Mouse (Mus musculus): ENCODE data around the gene Mrvi1. TPM values are rescaled to one million over a fixed set of nuclear protein-coding genes. Genes with fewer than 3 reads are reported as not detected.

Gene Mrvi1
- polyA plus RNA-seq, 1 experiment from 2014 or later: 1.3 TPM

DNA sequence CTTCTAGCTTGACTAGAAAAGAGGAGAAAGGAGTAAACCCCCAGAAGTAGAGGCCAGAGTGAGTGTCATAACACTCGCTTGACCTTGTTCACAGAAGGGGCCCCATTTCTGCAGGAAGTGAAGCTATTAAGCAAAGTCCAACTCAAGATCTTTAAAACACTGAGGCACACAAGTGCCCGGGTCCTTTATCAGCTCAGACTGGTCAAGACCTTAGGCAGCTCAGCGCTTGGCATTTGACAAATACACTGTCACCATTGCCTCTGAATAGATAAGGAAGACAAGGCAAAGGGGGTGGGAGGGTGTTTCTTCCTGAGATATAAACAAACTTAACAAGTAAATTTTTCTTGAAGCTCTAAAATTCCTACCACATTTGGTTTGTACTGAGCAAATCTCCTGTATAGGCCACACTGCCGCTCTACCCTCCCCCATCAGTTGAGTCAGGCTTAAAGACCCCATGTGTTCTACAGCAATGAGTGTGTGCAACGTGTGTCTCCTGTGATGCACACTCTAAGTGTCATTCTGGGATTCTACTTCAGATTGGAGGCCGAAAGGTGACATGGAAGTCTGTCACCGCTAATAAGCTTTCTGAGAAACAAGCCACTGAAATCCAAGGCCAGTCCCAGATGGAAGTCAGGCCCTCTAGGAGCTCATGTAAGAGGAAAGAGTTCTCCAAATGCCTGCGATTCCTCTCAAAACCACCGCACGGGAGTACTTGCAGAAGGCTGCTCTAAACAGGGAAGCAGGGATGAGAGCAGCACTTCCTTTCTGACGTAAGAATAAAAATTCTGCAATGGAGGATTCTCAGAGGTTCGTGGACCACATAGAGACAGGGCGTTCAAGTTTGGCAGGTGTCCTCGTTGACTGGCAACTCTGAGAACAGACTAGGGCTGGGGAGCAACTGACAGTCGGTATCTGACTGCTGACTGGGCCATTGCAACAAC is 16.9 kb upstream of the Mrvi1 start:
- H3K27me3 ChIP-seq: no peaks in the 10 kb centered on the region
- H3K4me2 ChIP-seq (replicated peaks): no peak overlapping the region
- H3K36me3 ChIP-seq: no peaks in the 10 kb centered on the region
- ATAC-seq (ENCODE audit: low FRiP score): no peak
- H3K9me3 ChIP-seq (replicated peaks): no peaks in the 10 kb centered on the region
- no peak overlapping the region for H3K9ac ChIP-seq
- H3K4me1 ChIP-seq: no peaks in the 10 kb centered on the region
- no peak overlapping the region for H3K4me3 ChIP-seq
- no peak overlapping the region for H3K27ac ChIP-seq
- 87% methylated on average over 15 of the region's 15 CpGs for WGBS

DNA sequence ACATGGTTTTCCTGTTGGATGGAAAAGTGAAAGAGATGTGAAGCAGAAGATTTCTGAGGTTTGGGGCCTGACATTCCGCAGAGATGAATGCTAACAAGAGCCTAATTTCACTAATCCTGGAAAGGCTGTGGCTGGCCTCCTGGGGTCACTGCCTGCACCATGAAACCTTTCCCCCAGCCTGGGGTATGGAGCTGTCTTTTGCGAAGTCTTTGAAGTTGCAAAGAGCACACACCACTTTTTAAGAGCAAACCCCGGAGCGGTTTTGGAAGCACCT is 8.9 kb upstream of the Mrvi1 start:
- ATAC-seq (ENCODE audit: low FRiP score): no peak
- H3K9ac ChIP-seq: no peak overlapping the region
- H3K36me3 ChIP-seq: no peaks in the 10 kb centered on the region
- H3K27ac ChIP-seq: no peak overlapping the region
- WGBS: 50% methylated on average over 4 of the region's 4 CpGs
- H3K27me3 ChIP-seq: no peaks in the 10 kb centered on the region
- H3K4me1 ChIP-seq: no peaks in the 10 kb centered on the region
- H3K4me3 ChIP-seq: no peak overlapping the region
- no peaks in the 10 kb centered on the region for H3K9me3 ChIP-seq (replicated peaks)
- no peak overlapping the region for H3K4me2 ChIP-seq (replicated peaks)

DNA sequence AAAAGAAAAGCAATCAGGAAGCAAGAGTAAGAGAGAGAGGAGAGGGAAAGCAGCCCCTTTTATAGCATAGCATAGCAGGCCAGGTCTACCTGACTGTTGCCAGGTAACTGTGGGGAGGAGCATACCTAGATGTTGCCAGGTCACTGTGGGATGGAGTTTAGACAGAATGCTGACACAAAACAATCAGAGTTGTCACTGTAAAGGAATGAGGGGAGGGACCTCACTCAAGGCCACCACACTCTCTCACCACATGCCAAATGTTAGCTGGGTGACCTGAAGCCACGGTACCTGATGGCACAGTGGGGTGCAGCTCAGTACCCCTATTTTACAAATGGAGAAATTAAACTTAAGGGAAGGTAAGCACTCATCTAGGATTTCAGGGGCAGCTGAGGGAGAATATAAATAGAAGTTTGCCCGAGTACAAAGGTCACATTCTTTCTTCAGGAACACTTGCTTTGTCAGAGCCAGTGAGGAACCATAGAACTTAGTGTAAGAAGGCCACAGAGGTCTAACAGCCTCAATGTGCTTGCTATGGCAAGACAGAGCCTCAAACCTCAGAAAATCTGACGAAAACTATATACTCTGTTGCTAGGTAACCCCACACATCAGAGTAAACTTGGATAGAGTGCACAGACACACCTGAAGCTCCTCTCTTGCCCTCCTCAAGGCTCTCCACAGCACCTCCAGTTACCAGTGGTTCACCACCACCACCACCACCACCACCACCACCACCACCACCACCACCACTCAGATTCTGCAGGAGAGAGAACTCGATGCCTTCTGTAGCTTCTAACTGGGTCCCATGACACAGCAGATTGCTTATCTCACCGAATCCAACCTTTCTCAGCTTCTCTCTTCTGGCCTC is 8.3 kb upstream of the Mrvi1 start:
- 63% methylated on average over 5 of the region's 5 CpGs for WGBS
- Histone ChIP-seq H3K36me3 (no peaks in the 10 kb centered on the region), H3K4me3 (no peak overlapping the region), H3K9ac (no peak overlapping the region), H3K4me1 (no peaks in the 10 kb centered on the region), H3K4me2 (replicated peaks) (no peak overlapping the region), H3K27me3 (no peaks in the 10 kb centered on the region), H3K9me3 (replicated peaks) (no peaks in the 10 kb centered on the region), H3K27ac (no peak overlapping the region)
- ATAC-seq (ENCODE audit: low FRiP score): no peak

DNA sequence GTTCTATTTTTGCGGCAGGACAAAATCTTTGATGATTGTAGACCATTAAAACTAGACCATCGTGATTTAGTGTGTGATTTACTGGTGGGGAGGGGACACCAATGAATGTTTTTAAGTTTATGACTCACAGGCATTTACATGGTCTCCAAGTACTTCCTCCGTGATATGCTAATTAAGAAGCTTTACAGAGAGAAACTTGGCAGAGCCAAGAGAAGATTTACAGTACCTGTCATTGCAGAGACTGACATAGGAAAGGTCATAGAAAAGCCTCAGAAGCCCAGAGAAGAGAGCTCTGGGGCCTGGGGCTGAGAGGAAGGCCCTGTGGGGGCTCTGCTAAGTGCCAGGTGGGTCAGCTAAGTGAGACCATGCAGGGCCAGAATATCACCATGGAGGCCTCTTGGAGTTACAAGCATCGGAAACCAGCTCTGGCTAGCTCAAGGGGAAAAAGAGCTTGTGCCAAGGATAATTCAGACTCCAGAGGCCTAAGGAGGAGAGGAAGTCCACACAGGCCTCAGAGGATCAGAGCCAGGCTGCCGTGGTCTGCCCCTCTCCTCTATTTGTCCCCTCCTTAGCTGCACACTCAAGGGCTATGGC is 7.1 kb upstream of the Mrvi1 start:
- Histone ChIP-seq H3K27me3 (no peaks in the 10 kb centered on the region), H3K4me3 (no peak overlapping the region), H3K9ac (no peak overlapping the region), H3K36me3 (no peaks in the 10 kb centered on the region), H3K4me1 (no peaks in the 10 kb centered on the region), H3K27ac (no peak overlapping the region), H3K9me3 (replicated peaks) (no peaks in the 10 kb centered on the region), H3K4me2 (replicated peaks) (no peak overlapping the region)
- ATAC-seq (ENCODE audit: low FRiP score): no peak
- 88% methylated on average over 5 of the region's 5 CpGs for WGBS

DNA sequence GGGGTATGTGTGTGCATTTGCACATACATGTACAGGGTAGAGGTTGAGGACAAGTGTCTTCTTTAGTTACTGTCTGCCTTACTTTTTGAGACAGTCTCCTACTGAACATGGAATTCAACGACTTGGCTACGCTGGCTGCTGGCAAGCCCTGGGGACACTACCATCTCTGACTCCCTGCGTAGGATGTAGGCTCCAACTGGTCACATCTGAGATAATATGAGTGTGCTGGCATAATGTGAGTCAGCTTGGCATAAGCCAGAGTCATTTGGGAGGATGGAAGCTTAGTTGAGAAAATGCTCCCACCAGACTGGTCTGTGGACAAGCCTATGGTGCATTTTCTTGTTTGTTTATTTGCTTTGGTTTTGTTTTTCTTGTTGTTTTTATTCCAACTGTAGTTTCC is 5.8 kb upstream of the Mrvi1 start:
- Histone ChIP-seq H3K4me1 (no peaks in the 10 kb centered on the region), H3K27me3 (no peaks in the 10 kb centered on the region), H3K4me2 (replicated peaks) (no peak overlapping the region), H3K9me3 (replicated peaks) (no peaks in the 10 kb centered on the region), H3K9ac (no peak overlapping the region), H3K4me3 (no peak overlapping the region), H3K36me3 (no peaks in the 10 kb centered on the region), H3K27ac (no peak overlapping the region)
- WGBS: 95% methylated on average over 3 of the region's 3 CpGs
- no peak for ATAC-seq (ENCODE audit: low FRiP score)

DNA sequence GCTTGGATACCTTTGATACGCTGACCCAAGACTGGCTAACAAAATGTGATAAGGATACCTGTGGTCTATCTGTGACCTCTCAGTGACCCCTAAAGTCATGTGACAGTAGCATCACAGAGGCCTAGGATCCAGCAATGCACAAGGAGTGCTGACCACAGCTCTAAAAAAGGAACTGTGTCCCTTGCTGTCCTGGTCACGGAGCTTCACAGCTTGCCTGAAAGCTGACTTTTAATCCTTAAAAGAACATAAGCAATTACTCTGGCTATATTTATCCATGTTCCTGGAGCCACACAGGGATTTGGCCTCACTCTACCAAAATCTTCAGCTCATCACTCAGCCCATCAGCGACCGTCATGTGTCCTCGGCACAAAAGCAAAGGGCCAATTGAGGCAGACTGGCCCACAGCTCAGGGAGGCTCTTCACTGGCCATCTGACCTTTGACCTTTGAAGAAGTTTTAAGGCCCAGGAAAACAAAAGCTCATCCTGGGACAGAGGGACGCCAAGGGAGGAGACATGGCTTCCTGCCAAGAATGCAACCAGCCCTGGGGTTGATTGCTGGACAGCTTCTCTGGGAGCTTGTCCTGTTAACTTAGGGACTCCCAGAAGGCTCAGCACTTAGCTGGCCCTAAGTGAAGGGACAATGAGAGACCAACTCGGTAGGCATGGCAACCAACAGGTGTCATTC is 3.5 kb upstream of the Mrvi1 start:
- WGBS: 65% methylated on average over 7 of the region's 7 CpGs
- Histone ChIP-seq H3K4me2 (replicated peaks) (no peak overlapping the region), H3K4me3 (no peak overlapping the region), H3K4me1 (peaks cover 7% of the 10 kb centered on the region), H3K9ac (no peak overlapping the region), H3K27ac (no peak overlapping the region), H3K9me3 (replicated peaks) (no peaks in the 10 kb centered on the region), H3K36me3 (no peaks in the 10 kb centered on the region), H3K27me3 (no peaks in the 10 kb centered on the region)
- ATAC-seq (ENCODE audit: low FRiP score): no peak

DNA sequence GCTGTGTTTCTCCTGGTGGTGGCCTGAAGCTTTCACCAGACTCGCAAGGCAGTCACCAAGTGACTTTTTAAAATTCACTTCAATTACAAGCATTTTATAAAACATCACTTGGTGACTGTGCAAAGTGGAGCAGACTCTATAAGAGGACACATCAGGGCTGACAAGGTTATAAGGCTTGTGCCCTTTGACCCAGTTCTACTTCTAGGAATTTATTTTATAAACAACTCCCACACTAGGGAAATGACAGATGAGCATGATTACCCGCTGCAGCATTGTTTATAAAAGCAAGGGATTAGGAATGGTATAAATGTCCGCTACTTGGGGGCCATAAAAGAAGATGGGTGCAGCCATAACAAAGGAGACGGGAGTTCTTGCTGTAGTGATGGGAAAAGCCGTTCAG is 1.4 kb upstream of the Mrvi1 start:
- Histone ChIP-seq H3K4me3 (no peak overlapping the region), H3K36me3 (no peaks in the 10 kb centered on the region), H3K4me2 (replicated peaks) (no peak overlapping the region), H3K27ac (no peak overlapping the region), H3K4me1 (peaks cover 10% of the 10 kb centered on the region), H3K9ac (no peak overlapping the region), H3K27me3 (no peaks in the 10 kb centered on the region), H3K9me3 (replicated peaks) (no peaks in the 10 kb centered on the region)
- ATAC-seq (ENCODE audit: low FRiP score): no peak
- WGBS: 76% methylated on average over 5 of the region's 5 CpGs

DNA sequence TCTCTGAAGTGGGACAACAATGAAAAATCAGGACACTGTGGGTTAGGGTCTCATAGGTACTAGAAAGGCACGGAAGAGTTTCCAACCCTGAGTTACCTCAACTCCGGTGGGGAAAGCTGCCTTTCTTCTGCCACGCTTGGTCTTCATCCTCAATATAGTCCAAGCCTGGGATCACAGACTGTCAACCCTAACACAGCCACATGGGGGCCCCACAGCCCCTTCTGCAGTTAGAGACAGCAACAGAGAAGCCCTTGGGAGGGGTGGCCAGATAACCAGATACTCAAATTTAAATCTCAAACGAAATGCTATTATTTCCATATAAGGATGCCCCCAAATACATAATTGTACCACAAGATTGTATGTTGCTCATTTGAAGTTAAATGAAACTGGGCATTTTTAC is 503 bp upstream of the Mrvi1 start:
- no peaks in the 10 kb centered on the region for H3K36me3 ChIP-seq
- no peaks in the 10 kb centered on the region for H3K27me3 ChIP-seq
- no peak overlapping the region for H3K4me3 ChIP-seq
- H3K9me3 ChIP-seq (replicated peaks): no peaks in the 10 kb centered on the region
- H3K4me1 ChIP-seq: peaks cover 10% of the 10 kb centered on the region
- ATAC-seq (ENCODE audit: low FRiP score): no peak
- H3K9ac ChIP-seq: no peak overlapping the region
- WGBS: 69% methylated on average over 4 of the region's 4 CpGs
- no peak overlapping the region for H3K27ac ChIP-seq
- H3K4me2 ChIP-seq (replicated peaks): no peak overlapping the region

DNA sequence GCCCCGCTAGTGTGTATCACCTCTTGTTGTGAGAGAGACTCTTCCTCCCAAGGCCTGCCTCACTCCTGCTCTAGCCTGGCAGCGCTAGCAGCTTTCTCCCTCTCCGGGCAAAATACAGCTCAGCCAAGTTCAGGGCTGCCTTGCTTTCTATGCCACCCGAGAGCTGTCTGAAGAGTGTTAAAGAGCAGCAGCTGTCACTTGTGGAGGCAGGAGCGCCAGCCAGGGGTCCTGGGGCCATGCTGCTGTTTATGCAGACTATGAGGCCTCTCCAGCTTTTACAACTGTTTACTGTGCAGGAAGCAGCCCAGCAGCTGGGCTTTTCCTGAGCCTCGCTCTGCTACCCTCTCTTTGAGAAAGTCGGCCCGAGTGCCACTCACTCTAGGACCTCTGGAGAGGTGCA is 1.2 kb downstream of the Mrvi1 start:
- ATAC-seq (ENCODE audit: low FRiP score): no peak
- Histone ChIP-seq H3K9ac (no peak overlapping the region), H3K4me3 (no peak overlapping the region), H3K27ac (no peak overlapping the region), H3K4me1 (peaks cover 10% of the 10 kb centered on the region), H3K27me3 (no peaks in the 10 kb centered on the region), H3K9me3 (replicated peaks) (no peaks in the 10 kb centered on the region), H3K4me2 (replicated peaks) (no peak overlapping the region), H3K36me3 (no peaks in the 10 kb centered on the region)
- 71% methylated on average over 8 of the region's 8 CpGs for WGBS

DNA sequence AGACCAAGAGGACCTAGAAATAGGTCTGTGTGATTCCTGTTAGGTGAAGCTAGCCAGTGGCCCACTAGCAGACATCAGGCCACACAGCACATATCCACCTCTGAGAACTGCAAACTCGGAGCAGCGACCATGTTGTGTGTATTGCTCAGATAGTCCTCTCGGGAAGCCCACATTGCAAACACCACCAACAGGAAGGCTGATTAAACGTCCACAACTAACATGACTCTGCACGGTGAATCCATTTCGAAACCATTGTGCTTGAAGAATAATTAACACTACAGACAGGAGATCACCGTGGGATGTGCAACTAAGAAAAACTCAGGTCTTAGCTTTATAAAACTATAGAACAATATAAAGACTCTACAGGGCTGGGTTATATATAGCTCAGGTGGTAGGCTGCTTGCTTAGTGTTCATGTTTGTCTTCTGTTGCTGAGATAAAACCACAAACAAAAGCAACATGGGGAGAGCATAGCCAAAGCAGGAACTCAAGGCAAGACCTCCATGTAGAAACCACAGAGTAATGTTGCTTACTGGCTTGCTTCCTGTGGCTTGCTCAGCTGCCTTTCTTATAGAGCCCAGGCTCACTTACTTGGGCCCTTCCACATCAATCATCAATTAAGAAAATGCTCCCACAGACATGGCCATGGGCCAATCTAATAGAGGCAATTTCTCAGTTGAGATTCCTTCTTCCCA is 4.4 kb downstream of the Mrvi1 start:
- no peak overlapping the region for H3K27ac ChIP-seq
- no peak overlapping the region for H3K4me2 ChIP-seq (replicated peaks)
- H3K4me1 ChIP-seq: peaks cover 10% of the 10 kb centered on the region
- 90% methylated on average over 7 of the region's 7 CpGs for WGBS
- no peak overlapping the region for H3K4me3 ChIP-seq
- no peak for ATAC-seq (ENCODE audit: low FRiP score)
- H3K27me3 ChIP-seq: no peaks in the 10 kb centered on the region
- H3K9me3 ChIP-seq (replicated peaks): no peaks in the 10 kb centered on the region
- no peaks in the 10 kb centered on the region for H3K36me3 ChIP-seq
- H3K9ac ChIP-seq: no peak overlapping the region

DNA sequence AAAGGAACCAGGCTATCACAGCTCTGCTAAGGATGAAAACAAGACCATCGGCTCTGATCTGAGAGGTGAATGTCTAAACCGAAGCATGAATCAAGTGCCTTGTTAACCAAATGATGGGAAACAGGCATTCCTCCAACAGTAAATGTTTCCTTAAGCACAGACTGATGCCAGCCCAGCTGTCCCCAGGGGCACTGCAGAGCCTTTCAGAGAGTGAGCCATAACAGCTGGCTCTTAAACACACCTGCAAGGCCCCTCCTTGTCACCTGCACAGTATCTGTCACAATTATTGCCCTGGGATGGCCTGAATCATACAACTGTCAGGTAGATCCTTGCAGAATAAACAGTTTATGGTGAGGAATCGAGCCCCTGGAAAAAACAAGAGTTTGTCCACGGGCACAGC is 8.8 kb downstream of the Mrvi1 start:
- no peaks in the 10 kb centered on the region for H3K27me3 ChIP-seq
- H3K4me2 ChIP-seq (replicated peaks): no peak overlapping the region
- 83% methylated on average over 4 of the region's 4 CpGs for WGBS
- no peaks in the 10 kb centered on the region for H3K36me3 ChIP-seq
- no peak overlapping the region for H3K9ac ChIP-seq
- no peaks in the 10 kb centered on the region for H3K4me1 ChIP-seq
- no peak overlapping the region for H3K27ac ChIP-seq
- no peak overlapping the region for H3K4me3 ChIP-seq
- no peak for ATAC-seq (ENCODE audit: low FRiP score)
- no peaks in the 10 kb centered on the region for H3K9me3 ChIP-seq (replicated peaks)

DNA sequence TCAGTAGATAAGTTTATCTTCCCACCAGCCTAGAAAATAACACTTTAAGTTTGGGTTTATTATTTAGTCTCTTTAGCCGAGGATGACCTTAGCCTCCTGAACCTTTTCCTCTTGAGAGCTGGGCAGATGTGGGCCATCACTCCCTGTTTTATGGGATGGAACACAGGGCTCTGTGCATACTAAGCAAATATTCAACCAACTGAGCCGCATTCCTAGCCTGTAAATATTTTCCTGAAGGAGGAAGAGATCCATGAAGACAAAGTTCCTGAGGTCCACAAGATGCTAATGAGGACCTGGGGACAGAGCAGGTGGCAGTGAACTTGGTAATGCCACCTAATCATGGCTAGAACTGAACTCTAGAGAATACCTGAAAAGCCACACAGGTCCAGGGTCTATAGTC is 9.5 kb downstream of the Mrvi1 start:
- no peak overlapping the region for H3K4me2 ChIP-seq (replicated peaks)
- no peaks in the 10 kb centered on the region for H3K27me3 ChIP-seq
- H3K9ac ChIP-seq: no peak overlapping the region
- no peaks in the 10 kb centered on the region for H3K36me3 ChIP-seq
- H3K4me3 ChIP-seq: no peak overlapping the region
- no peaks in the 10 kb centered on the region for H3K9me3 ChIP-seq (replicated peaks)
- no peak for ATAC-seq (ENCODE audit: low FRiP score)
- H3K27ac ChIP-seq: no peak overlapping the region
- 94% methylated on average over 2 of the region's 2 CpGs for WGBS
- no peaks in the 10 kb centered on the region for H3K4me1 ChIP-seq

Data from hindbrain, embryonic 12.5 days (tissue).